Mouse (Mus musculus): Measurements from ENCODE around the gene Gm5741.

GRCm38 (mm10) chr8:85067155-85067554, 627 bp downstream of the Gm5741 start:
- TF ChIP-seq CTCF (IDR thresholded peaks at IDR 0.05; ENCODE audit: control insufficient read depth, insufficient read depth, insufficient read length) = no peak
- TF ChIP-seq MYOG (IDR thresholded peaks at IDR 0.05; ENCODE audit: control insufficient read depth, extremely low read depth, insufficient read length) = no peak

All from C2C12 (cell line).